Mouse (Mus musculus): ENCODE measurements around the gene Eid2b. TPM values are rescaled to one million over a fixed set of nuclear protein-coding genes. Genes with fewer than 3 reads are reported as not detected.
"Not testable (repeated sequence)": the region's sequence is repeated elsewhere in the genome, so short reads cannot be mapped to it uniquely, and the experiment has no call there.

Eid2b gene
- total RNA-seq (2021), result 10 to 100 TPM; 41.8 to 44.2 TPM

- peak; percentile 93 to 96 for DNase-seq (ENCODE audit: extremely low spot score in 1 of 2, low spot score in 2 of 2)
- intact Hi-C loops (cut with DNase I), result no loop called here
Observed at GRCm38 (mm10) chr7:28277615-28278278, at the start of gene Eid2b. Gene Eid2b (plus strand): TSS chr7:28277739.

DNA sequence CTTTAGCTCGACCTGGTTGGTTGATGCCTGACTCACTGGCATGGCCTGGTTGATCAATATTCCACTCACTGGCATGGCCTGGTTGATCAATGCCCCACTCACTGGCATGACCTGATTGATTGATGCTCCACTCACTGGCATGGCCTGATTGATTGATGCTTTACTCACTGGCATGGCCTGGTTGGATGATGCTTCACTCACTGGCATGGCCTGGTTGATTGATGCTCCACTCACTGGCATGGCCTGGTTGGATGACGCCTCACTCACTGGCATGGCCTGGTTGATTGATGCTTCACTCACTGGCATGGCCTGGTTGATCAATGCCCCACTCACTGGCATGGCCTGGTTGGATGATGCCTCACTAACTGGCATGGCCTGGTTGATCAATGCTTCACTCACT is 33.6 kb upstream of the Eid2b start:
- DNase-seq (ENCODE audit: extremely low spot score in 1 of 2, low spot score in 2 of 2); intact Hi-C loops (cut with DNase I): not testable (repeated sequence)

- no peak for DNase-seq (ENCODE audit: extremely low spot score in 1 of 2, low spot score in 2 of 2)
- intact Hi-C loops (cut with DNase I), result no loop called here
Observed at GRCm38 (mm10) chr7:28248957-28249356, 28.6 kb upstream of the Eid2b start.

DNA sequence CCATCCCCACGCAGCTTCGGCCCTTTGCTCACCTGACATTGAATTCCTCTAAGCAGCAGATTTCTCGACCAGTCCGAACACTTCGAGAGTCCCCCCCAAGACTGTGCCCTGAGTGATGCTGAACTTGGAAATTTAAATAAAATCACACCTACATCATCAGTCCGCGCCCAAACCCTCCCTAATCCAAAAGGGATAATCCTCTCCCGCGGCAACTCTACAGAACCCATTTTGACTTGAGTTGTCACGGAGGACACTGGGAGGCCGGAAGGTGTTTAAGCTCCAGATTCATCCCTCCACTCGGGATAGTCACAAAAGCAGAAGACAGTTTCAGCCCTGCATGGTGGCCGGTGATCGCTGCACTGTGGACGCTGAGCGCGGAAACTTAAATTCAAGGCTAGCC is 25.6 kb upstream of the Eid2b start:
- intact Hi-C loops (cut with DNase I), result no loop called here
- DNase-seq (ENCODE audit: extremely low spot score in 1 of 2, low spot score in 2 of 2), result no peak

DNA sequence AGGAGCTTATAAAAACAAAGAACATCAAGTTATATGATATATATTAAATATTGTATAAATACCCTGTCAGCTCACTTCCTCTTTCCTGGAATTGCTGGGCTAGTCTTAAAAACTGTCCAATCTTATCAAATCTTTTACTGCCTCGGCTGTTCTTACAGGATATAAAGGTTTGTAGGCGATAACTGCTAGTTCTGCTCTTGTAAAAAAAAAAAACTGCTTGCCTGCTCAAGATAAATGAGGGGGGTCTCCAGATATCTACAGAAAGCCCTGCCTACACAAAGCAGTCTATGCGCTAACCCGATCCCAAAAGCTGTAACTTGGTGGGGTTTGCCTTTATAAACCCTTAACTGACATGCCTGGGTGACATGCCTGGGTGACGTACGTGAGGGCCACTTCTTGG is 22.9 kb upstream of the Eid2b start:
- DNase-seq (ENCODE audit: extremely low spot score in 1 of 2, low spot score in 2 of 2), result no peak
- intact Hi-C loops (cut with DNase I), result no loop called here

GRCm38 (mm10) chr7:28255476-28255875 is 22.1 kb upstream of the Eid2b start:
- intact Hi-C loops (cut with DNase I), result no loop called here
- no peak for DNase-seq (ENCODE audit: extremely low spot score in 1 of 2, low spot score in 2 of 2)

DNA sequence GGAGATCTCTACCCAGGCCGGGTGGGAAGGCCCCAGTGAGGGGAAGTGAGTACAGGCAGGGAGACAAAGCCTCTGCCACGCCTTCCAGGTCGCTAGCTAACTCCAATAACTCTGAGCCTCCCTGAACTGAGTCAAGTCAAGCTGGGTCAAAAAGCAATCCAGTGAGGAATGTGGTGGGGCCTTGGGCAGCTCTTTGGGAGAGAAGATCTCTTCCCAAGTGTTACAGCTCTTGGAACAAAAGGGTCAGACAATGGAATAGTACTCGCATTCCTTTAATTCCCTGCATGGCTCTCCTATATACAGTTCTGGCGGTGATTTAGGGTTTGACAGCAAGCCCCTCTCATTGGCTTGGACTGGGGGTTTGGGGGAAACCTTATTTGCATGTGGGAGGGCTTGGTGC is 14.7 kb upstream of the Eid2b start:
- no peak for DNase-seq (ENCODE audit: extremely low spot score in 1 of 2, low spot score in 2 of 2)
- intact Hi-C loops (cut with DNase I), result no loop called here

- peak in 1 of 2 experiments; percentile 69 for DNase-seq (ENCODE audit: extremely low spot score in 1 of 2, low spot score in 2 of 2)
- intact Hi-C loops (cut with DNase I), result no loop called here
Observed at GRCm38 (mm10) chr7:28263786-28264185, 13.8 kb upstream of the Eid2b start.

DNA sequence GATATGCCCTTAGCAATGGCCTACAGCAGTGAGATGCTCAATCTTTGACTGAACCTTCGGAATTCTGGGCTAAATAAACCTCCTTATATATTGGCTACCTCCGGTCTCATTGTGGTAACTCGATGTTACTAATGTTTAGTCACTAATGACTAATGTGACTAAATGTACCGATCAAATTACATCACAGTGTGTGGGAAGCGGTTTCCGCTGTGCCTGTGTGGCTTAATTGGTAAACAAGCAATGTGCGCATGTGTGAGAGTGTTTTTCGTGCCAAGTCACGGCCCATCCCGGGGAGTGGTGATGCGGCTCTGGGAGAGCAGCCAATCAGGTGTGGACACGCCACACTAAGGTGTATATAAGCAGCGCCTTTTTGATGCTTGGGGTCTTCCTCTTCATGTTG is 12.1 kb upstream of the Eid2b start:
- DNase-seq (ENCODE audit: extremely low spot score in 1 of 2, low spot score in 2 of 2), result no peak

GRCm38 (mm10) chr7:28267129-28268041 is 10.2 kb upstream of the Eid2b start, which contains the start of gene Eid2:
Gene Eid2 (plus strand): TSS chr7:28267881.
- DNase-seq (ENCODE audit: extremely low spot score in 1 of 2, low spot score in 2 of 2), result peak; percentile 91 to 94
- intact Hi-C loops (cut with DNase I), result loop anchor here (5.0 kb wide), 1 partner anchor 60 kb away; no protein-coding TSS in a partner anchor

More for the DNA sequence above, 12.1 kb upstream of the Eid2b start:
- intact Hi-C loops (cut with DNase I), result loop anchor here (5.0 kb wide), 1 partner anchor 58 kb away; no protein-coding TSS in a partner anchor

- intact Hi-C loops (cut with DNase I), result loop anchor here (5.0 kb wide), 1 partner anchor 61 kb away; no protein-coding TSS in a partner anchor
Observed at GRCm38 (mm10) chr7:28268042-28268531, 9.5 kb upstream of the Eid2b start.

GRCm38 (mm10) chr7:28268576-28268975 is 9.0 kb upstream of the Eid2b start:
- intact Hi-C loops (cut with DNase I), result loop anchor here (5.0 kb wide), 1 partner anchor 61 kb away; no protein-coding TSS in a partner anchor
- DNase-seq (ENCODE audit: extremely low spot score in 1 of 2, low spot score in 2 of 2), result no peak

More at GRCm38 (mm10) chr7:28268042-28268531, 9.5 kb upstream of the Eid2b start:
- peak in 1 of 2 experiments; percentile 77 for DNase-seq (ENCODE audit: extremely low spot score in 1 of 2, low spot score in 2 of 2)

DNA sequence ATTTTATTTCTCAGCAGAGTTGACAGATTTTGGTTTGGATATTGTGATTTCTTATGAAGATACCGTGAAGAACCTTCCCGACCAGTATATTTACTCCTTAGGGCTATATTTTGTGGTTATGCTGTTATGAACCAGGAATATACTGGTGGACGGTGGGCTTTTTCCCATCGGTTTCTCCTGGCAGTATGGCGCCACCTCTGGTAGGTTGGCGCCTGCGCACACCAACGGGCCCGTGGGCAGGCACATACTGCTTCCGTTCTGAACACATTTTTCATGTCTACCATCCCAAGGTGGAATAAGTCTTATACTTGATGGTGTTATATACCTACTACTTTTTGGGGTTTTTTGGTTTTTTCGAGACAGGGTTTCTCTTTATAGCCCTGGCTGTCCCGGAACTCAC is 8.2 kb upstream of the Eid2b start:
- intact Hi-C loops (cut with DNase I), result loop anchor here (5.0 kb wide), 1 partner anchor 62 kb away; no protein-coding TSS in a partner anchor
- no peak for DNase-seq (ENCODE audit: extremely low spot score in 1 of 2, low spot score in 2 of 2)

GRCm38 (mm10) chr7:28271761-28272160 is 5.8 kb upstream of the Eid2b start:
- intact Hi-C loops (cut with DNase I), result no loop called here
- no peak for DNase-seq (ENCODE audit: extremely low spot score in 1 of 2, low spot score in 2 of 2)

- intact Hi-C loops (cut with DNase I), result no loop called here
- DNase-seq (ENCODE audit: extremely low spot score in 1 of 2, low spot score in 2 of 2), result no peak
Observed at GRCm38 (mm10) chr7:28277237-28277614, 313 bp upstream of the Eid2b start.

DNA sequence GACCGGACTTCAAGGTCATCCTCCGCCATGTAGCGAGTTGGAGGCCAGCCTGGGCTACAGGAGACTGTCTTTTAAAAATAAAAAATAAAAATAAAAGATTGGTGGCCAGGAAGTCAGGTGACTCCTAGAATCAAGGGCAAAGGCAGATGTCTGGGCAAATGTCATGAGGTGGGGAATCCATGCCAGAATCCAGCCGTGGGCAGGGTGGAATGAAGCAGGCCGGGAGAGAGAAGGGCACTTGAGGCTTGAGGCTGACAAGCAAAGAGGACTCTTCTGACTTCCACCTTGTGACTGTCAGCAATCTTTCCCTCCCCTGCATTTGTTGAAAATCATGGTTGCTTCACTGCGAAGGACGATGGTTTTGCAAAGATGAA is 727 bp downstream of the Eid2b start:
- intact Hi-C loops (cut with DNase I), result no loop called here
- DNase-seq (ENCODE audit: extremely low spot score in 1 of 2, low spot score in 2 of 2), result no peak

GRCm38 (mm10) chr7:28280630-28281029 is 3.1 kb downstream of the Eid2b start:
- DNase-seq (ENCODE audit: extremely low spot score in 1 of 2, low spot score in 2 of 2), result no peak
- intact Hi-C loops (cut with DNase I), result no loop called here

DNA sequence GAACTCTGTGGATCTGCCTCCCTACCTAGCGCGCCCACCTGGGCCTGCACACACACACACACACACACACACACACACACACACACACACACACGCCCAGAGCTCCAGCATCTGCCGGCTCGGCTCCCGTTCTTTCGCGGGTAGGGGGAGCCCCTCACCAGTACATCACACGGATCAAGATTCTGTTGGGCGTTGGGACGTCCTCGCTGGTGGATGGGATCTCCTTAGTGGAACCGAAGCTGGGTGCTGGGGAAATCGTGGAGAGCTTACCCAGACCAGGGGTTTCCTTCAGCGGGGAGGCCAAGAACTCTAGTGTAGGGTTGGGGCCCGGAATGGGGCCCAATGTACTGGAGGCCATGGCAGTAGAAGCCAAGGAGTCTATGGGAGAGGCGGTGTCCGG is 12.6 kb downstream of the Eid2b start:
- DNase-seq (ENCODE audit: extremely low spot score in 1 of 2, low spot score in 2 of 2), result peak in 1 of 2 experiments; percentile 57
- intact Hi-C loops (cut with DNase I), result no loop called here
